Mouse (Mus musculus) lung, postnatal 14 days (tissue): Measurements from ENCODE around the gene Esrrg.

ENCODE experiments used
- DNase-seq: peaks from one replicate; pipeline ENCODE4 v3.0.0; 2021

Gene Esrrg

GRCm38 (mm10) chr1:187608261-187608921 lies at the start of gene Esrrg:
TSS of gene Esrrg (plus strand) at chr1:187608791.
- no peak for DNase-seq

GRCm38 (mm10) chr1:187583982-187584381 lies 24.6 kb upstream of the Esrrg start:
- no peak for DNase-seq

- DNase-seq = no peak
Observed at GRCm38 (mm10) chr1:187586541-187587075, 22.0 kb upstream of the Esrrg start.

- DNase-seq = no peak
Observed at GRCm38 (mm10) chr1:187602942-187603341, 5.6 kb upstream of the Esrrg start.

GRCm38 (mm10) chr1:187604063-187604484 lies 4.5 kb upstream of the Esrrg start:
- no peak for DNase-seq

GRCm38 (mm10) chr1:187604691-187605310 lies 3.8 kb upstream of the Esrrg start:
- DNase-seq = no peak

- DNase-seq = no peak
Observed at GRCm38 (mm10) chr1:187605391-187606270, 3.0 kb upstream of the Esrrg start.

GRCm38 (mm10) chr1:187606271-187607040 lies 2.1 kb upstream of the Esrrg start:
- no peak for DNase-seq

GRCm38 (mm10) chr1:187607065-187608047 lies 1.2 kb upstream of the Esrrg start:
- no peak for DNase-seq

GRCm38 (mm10) chr1:187609021-187609852 lies 646 bp downstream of the Esrrg start:
- peak; percentile 18 for DNase-seq

- DNase-seq = no peak
Observed at GRCm38 (mm10) chr1:187609853-187610230, 1.3 kb downstream of the Esrrg start.

- no peak for DNase-seq
Observed at GRCm38 (mm10) chr1:187610336-187610948, 1.9 kb downstream of the Esrrg start.

GRCm38 (mm10) chr1:187611925-187612324 lies 3.3 kb downstream of the Esrrg start:
- no peak for DNase-seq

GRCm38 (mm10) chr1:187613277-187613676 lies 4.7 kb downstream of the Esrrg start:
- no peak for DNase-seq

- no peak for DNase-seq
Observed at GRCm38 (mm10) chr1:187623981-187624380, 15.4 kb downstream of the Esrrg start.

- no peak for DNase-seq
Observed at GRCm38 (mm10) chr1:187630361-187630760, 21.8 kb downstream of the Esrrg start.

- no peak for DNase-seq
Observed at GRCm38 (mm10) chr1:187631486-187631885, 22.9 kb downstream of the Esrrg start.

GRCm38 (mm10) chr1:187645258-187645657 lies 36.7 kb downstream of the Esrrg start:
- DNase-seq = no peak

GRCm38 (mm10) chr1:187648551-187648950 lies 40.0 kb downstream of the Esrrg start:
- DNase-seq = no peak

GRCm38 (mm10) chr1:187649871-187650270 lies 41.3 kb downstream of the Esrrg start:
- DNase-seq = no peak
